Mouse (Mus musculus): Measurements from ENCODE around the gene Gm29797. TPM values are rescaled to one million over a fixed set of nuclear protein-coding genes. Genes with fewer than 3 reads are reported as not detected.

Gene Gm29797
- polyA plus RNA-seq, 1 experiment, result not detected

DNA sequence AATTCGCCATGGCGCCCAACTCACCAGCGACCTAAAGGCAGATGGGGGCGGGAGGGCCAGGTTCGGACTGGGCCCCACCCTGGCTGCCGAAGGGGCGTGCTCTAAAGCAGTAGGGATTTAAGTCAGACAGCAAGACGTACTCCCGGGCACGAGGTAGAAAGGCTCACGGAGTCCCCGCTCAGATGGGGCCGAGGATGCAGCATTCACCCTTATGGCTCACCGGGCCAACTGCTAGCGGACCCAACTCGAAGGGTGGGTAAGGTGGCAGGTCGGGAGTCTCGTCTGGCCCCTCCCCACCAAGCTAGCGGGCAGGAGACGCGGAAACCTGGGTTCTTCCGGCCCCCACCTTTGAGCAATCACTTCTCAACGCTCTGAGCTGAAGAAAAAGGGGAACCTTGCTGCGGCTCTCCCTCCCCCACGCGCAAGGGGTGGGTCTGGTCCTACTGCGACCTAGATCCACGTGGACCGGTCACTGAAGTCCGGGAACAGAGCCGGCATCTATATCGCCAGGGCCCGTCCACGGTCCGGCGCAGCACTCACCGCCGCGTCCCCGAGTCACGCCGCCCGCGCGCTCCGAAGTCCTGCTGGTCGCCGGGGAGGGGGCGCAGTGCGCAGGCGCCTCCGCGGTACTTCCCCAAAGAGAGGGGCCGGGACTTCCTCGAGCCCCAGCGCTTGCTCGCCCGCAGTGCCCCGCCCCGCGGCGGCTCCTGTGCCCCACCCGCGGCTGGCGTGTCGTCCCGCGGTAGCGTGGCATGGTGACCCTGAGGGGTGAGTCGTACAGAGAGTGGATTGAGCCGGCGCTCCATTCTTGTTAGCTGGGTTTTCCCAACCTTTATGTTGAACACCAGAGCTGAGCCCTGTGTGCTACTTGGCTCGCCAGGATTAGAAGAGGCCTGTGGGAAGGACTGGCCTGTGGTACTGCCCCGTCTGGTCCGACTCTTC is 36.8 kb downstream of the Gm29797 start, which contains the start of gene Rgs19:
Rgs19 (minus strand) TSS at position 639 of the 942 bp plus-strand sequence.
- Histone ChIP-seq H3K79me2 (ENCODE audit: control insufficient read depth, insufficient read depth) (no peaks in the 10 kb centered on the region), H3K36me3 (ENCODE audit: control insufficient read depth, insufficient read depth) (no peaks in the 10 kb centered on the region), H3K27me3 (ENCODE audit: control insufficient read depth, insufficient read depth, insufficient read length) (peaks cover 8% of the 10 kb centered on the region), H3K4me3 (peak within 1 kb of the TSS; percentile 70), H3K4me2 (ENCODE audit: low read depth) (peak within 1 kb of the TSS; percentile 90), H3ac (ENCODE audit: control insufficient read depth, insufficient read length) (peak within 1 kb of the TSS; percentile 32)
- no peak for TF ChIP-seq TCF3 (IDR thresholded peaks at IDR 0.05; ENCODE audit: insufficient read length, low read depth)
- no peak for TF ChIP-seq CEBPB (IDR thresholded peaks at IDR 0.05; ENCODE audit: insufficient read depth, poor library complexity, severe bottlenecking)
- no peak for TF ChIP-seq MYOD1 (IDR thresholded peaks at IDR 0.05; ENCODE audit: control insufficient read depth in 1 of 3, insufficient read length in 2 of 3, low read depth in 2 of 3)
- TF ChIP-seq MYOG (IDR thresholded peaks at IDR 0.05; ENCODE audit: control insufficient read depth in 1 of 3, insufficient read depth in 1 of 3, insufficient read length in 2 of 3, low read depth in 2 of 3), result no peak
- TF ChIP-seq POLR2AphosphoS2 (IDR thresholded peaks at IDR 0.05; ENCODE audit: insufficient read length, low read depth), result peak; percentile 91
- peak; percentile 12 for TF ChIP-seq REST (IDR thresholded peaks at IDR 0.05; ENCODE audit: insufficient read depth, insufficient read length)
- no peak for TF ChIP-seq SRF (IDR thresholded peaks at IDR 0.05; ENCODE audit: control insufficient read depth, insufficient read length, low read depth)
- no peak for TF ChIP-seq TCF12 (IDR thresholded peaks at IDR 0.05; ENCODE audit: insufficient read depth, poor library complexity, severe bottlenecking)
- TF ChIP-seq E2F4 (IDR thresholded peaks at IDR 0.05; ENCODE audit: insufficient read depth), result no peak
- TF ChIP-seq MAX (IDR thresholded peaks at IDR 0.05; ENCODE audit: low read depth), result no peak
- TF ChIP-seq USF1 (IDR thresholded peaks at IDR 0.05; ENCODE audit: low read depth), result no peak
- TF ChIP-seq POLR2A (IDR thresholded peaks at IDR 0.05; ENCODE audit: insufficient read length, low read depth), result peak; percentile 91

DNA sequence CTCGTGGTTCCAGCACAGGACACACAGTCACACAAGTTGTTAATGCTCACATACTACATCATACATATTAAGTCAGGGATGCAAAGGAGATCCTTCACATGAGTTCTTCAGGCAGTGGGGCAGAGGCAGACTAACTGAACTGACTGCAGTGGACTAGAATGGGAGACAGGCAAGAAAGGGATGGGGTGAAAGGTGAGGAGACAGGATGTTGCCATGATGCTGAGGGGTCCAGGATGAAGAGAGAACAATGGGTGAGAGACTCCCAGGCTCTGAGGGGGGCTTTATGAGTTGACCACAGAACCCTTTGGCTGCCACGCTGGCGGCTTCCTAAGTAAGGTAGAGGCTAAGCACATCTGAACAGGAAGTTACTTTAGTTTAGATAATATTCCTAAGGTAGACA is 37.7 kb downstream of the Gm29797 start:
- Histone ChIP-seq H3K4me3 (peak overlapping the region; percentile 70), H3K4me2 (ENCODE audit: low read depth) (peak overlapping the region; percentile 90), H3K79me2 (ENCODE audit: control insufficient read depth, insufficient read depth) (no peaks in the 10 kb centered on the region), H3K36me3 (ENCODE audit: control insufficient read depth, insufficient read depth) (no peaks in the 10 kb centered on the region), H3K27me3 (ENCODE audit: control insufficient read depth, insufficient read depth, insufficient read length) (peaks cover 8% of the 10 kb centered on the region), H3ac (ENCODE audit: control insufficient read depth, insufficient read length) (peak overlapping the region; percentile 32)
- TF ChIP-seq POLR2AphosphoS2 (IDR thresholded peaks at IDR 0.05; ENCODE audit: insufficient read length, low read depth), result no peak
- no peak for TF ChIP-seq MYOG (IDR thresholded peaks at IDR 0.05; ENCODE audit: control insufficient read depth in 1 of 3, insufficient read depth in 1 of 3, insufficient read length in 2 of 3, low read depth in 2 of 3)
- no peak for TF ChIP-seq POLR2A (IDR thresholded peaks at IDR 0.05; ENCODE audit: insufficient read length, low read depth)
- no peak for TF ChIP-seq CEBPB (IDR thresholded peaks at IDR 0.05; ENCODE audit: insufficient read depth, poor library complexity, severe bottlenecking)
- no peak for TF ChIP-seq USF1 (IDR thresholded peaks at IDR 0.05; ENCODE audit: low read depth)
- TF ChIP-seq MYOD1 (IDR thresholded peaks at IDR 0.05; ENCODE audit: control insufficient read depth in 1 of 3, insufficient read length in 2 of 3, low read depth in 2 of 3), result no peak
- no peak for TF ChIP-seq TCF12 (IDR thresholded peaks at IDR 0.05; ENCODE audit: insufficient read depth, poor library complexity, severe bottlenecking)
- TF ChIP-seq TCF3 (IDR thresholded peaks at IDR 0.05; ENCODE audit: insufficient read length, low read depth), result no peak
- TF ChIP-seq REST (IDR thresholded peaks at IDR 0.05; ENCODE audit: insufficient read depth, insufficient read length), result no peak
- no peak for TF ChIP-seq MAX (IDR thresholded peaks at IDR 0.05; ENCODE audit: low read depth)
- TF ChIP-seq E2F4 (IDR thresholded peaks at IDR 0.05; ENCODE audit: insufficient read depth), result no peak
- no peak for TF ChIP-seq SRF (IDR thresholded peaks at IDR 0.05; ENCODE audit: control insufficient read depth, insufficient read length, low read depth)

DNA sequence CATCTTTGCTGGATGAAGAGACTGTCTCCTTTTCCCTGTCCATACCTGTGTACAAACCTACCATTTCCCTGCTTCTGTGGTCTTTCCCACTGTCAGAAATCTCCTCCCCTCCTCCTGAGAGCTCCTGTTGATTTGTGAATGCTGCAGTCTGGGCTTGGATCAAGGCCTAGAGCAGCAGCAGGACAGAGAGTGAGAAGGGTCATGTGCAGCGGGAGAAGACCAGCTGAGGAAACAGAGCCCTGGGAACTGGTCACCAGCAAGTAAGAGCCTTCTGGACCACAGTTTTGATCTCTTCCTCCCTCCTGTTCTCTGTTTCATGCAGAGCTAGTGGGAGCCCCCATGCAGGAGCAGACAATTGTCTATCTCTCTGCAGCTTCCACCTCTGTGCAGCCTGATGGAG is 38.9 kb downstream of the Gm29797 start:
- peaks cover 8% of the 10 kb centered on the region for H3K27me3 ChIP-seq (ENCODE audit: control insufficient read depth, insufficient read depth, insufficient read length)
- H3ac ChIP-seq (ENCODE audit: control insufficient read depth, insufficient read length), result no peak overlapping the region
- H3K79me2 ChIP-seq (ENCODE audit: control insufficient read depth, insufficient read depth), result no peaks in the 10 kb centered on the region
- H3K4me3 ChIP-seq, result no peak overlapping the region
- no peaks in the 10 kb centered on the region for H3K36me3 ChIP-seq (ENCODE audit: control insufficient read depth, insufficient read depth)
- TF ChIP-seq MYOD1 (IDR thresholded peaks at IDR 0.05; ENCODE audit: control insufficient read depth in 1 of 3, insufficient read length in 2 of 3, low read depth in 2 of 3) (no peak), POLR2AphosphoS2 (IDR thresholded peaks at IDR 0.05; ENCODE audit: insufficient read length, low read depth) (no peak), E2F4 (IDR thresholded peaks at IDR 0.05; ENCODE audit: insufficient read depth) (no peak), TCF3 (IDR thresholded peaks at IDR 0.05; ENCODE audit: insufficient read length, low read depth) (no peak), SRF (IDR thresholded peaks at IDR 0.05; ENCODE audit: control insufficient read depth, insufficient read length, low read depth) (no peak), CEBPB (IDR thresholded peaks at IDR 0.05; ENCODE audit: insufficient read depth, poor library complexity, severe bottlenecking) (no peak), REST (IDR thresholded peaks at IDR 0.05; ENCODE audit: insufficient read depth, insufficient read length) (no peak), USF1 (IDR thresholded peaks at IDR 0.05; ENCODE audit: low read depth) (no peak), TCF12 (IDR thresholded peaks at IDR 0.05; ENCODE audit: insufficient read depth, poor library complexity, severe bottlenecking) (no peak), POLR2A (IDR thresholded peaks at IDR 0.05; ENCODE audit: insufficient read length, low read depth) (no peak), MYOG (IDR thresholded peaks at IDR 0.05; ENCODE audit: control insufficient read depth in 1 of 3, insufficient read depth in 1 of 3, insufficient read length in 2 of 3, low read depth in 2 of 3) (no peak), MAX (IDR thresholded peaks at IDR 0.05; ENCODE audit: low read depth) (no peak)
- H3K4me2 ChIP-seq (ENCODE audit: low read depth), result no peak overlapping the region

DNA sequence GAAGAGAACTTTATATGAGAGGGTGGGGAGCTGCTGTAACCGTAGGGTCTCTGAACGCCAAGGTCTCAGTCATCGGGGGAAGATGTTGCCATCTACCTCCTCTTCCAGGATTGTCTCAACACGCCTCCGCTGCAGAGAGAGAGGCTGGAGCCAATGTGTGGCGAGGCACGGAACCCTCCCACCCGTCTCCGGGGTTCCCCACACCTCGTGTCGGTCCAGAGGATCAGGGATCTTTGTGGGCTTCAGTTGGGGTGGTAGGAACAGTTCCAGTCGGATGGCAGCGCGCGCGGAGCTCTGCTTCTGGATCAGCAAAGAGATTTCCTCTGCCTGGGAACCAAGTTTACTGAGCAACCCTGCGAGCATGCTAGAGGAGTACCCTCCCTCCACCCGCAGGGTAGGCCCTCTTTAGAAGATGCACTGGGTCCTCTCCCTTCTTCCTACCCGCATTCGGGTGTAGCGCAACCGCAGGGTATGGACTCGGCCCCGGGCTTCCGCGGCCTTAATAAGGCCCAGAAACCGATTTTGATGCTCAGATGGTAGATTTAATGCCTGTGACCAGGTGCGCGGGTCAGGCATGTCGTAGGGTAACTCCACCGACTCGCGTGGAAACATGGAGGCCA is 40.1 kb downstream of the Gm29797 start:
- Histone ChIP-seq H3K4me3 (no peak overlapping the region), H3K36me3 (ENCODE audit: control insufficient read depth, insufficient read depth) (no peaks in the 10 kb centered on the region), H3K27me3 (ENCODE audit: control insufficient read depth, insufficient read depth, insufficient read length) (peaks cover 8% of the 10 kb centered on the region), H3K79me2 (ENCODE audit: control insufficient read depth, insufficient read depth) (no peaks in the 10 kb centered on the region), H3ac (ENCODE audit: control insufficient read depth, insufficient read length) (no peak overlapping the region), H3K4me2 (ENCODE audit: low read depth) (no peak overlapping the region)
- TF ChIP-seq MYOG (IDR thresholded peaks at IDR 0.05; ENCODE audit: control insufficient read depth in 1 of 3, insufficient read depth in 1 of 3, insufficient read length in 2 of 3, low read depth in 2 of 3) (no peak), TCF12 (IDR thresholded peaks at IDR 0.05; ENCODE audit: insufficient read depth, poor library complexity, severe bottlenecking) (no peak), SRF (IDR thresholded peaks at IDR 0.05; ENCODE audit: control insufficient read depth, insufficient read length, low read depth) (no peak), CEBPB (IDR thresholded peaks at IDR 0.05; ENCODE audit: insufficient read depth, poor library complexity, severe bottlenecking) (no peak), E2F4 (IDR thresholded peaks at IDR 0.05; ENCODE audit: insufficient read depth) (no peak), MAX (IDR thresholded peaks at IDR 0.05; ENCODE audit: low read depth) (no peak), REST (IDR thresholded peaks at IDR 0.05; ENCODE audit: insufficient read depth, insufficient read length) (no peak), MYOD1 (IDR thresholded peaks at IDR 0.05; ENCODE audit: control insufficient read depth in 1 of 3, insufficient read length in 2 of 3, low read depth in 2 of 3) (no peak), TCF3 (IDR thresholded peaks at IDR 0.05; ENCODE audit: insufficient read length, low read depth) (no peak), POLR2AphosphoS2 (IDR thresholded peaks at IDR 0.05; ENCODE audit: insufficient read length, low read depth) (no peak), POLR2A (IDR thresholded peaks at IDR 0.05; ENCODE audit: insufficient read length, low read depth) (no peak), USF1 (IDR thresholded peaks at IDR 0.05; ENCODE audit: low read depth) (no peak)
